Mouse (Mus musculus) spleen, adult 2 months (tissue): ENCODE measurements around the gene Plin3.
A peak's percentile ranks its signal among the peaks of the same experiment; 100 is the strongest.

Source experiments
- CTCF ChIP-seq: fragments of 200-500 bp; IDR thresholded peaks from 2 replicates; pipeline ENCODE4 v1.5.1; 2011; ENCODE audit warnings: mild to moderate bottlenecking, inconsistent platforms; ENCODE audit not compliant: insufficient read depth, insufficient read length, insufficient replicate concordance; ENCODE audit errors: extremely low read depth
- POLR2A ChIP-seq: fragments of 200-500 bp; IDR thresholded peaks from 2 replicates; pipeline ENCODE4 v1.6.1; 2011; ENCODE audit warnings: low read depth, low read length, inconsistent platforms

- no peak for TF ChIP-seq CTCF
- TF ChIP-seq POLR2A, result peak; percentile 37; the same call in 1 of the 2 replicates
Measured at GRCm38 (mm10) chr17:56256239-56256881, 36.3 kb downstream of the Plin3 start, which contains the start of gene Fem1a.
